Mouse (Mus musculus) MEL (cell line): ENCODE results near the gene Tmem203. TPM values are rescaled to one million over a fixed set of nuclear protein-coding genes. Genes with fewer than 3 reads are reported as not detected.

Experiments used
- DNase-seq: peaks from one replicate; pipeline ENCODE4 v3.0.0; 2011; ENCODE audit warnings: low read depth, low spot score
- H3K27ac ChIP-seq: 2 replicates; pipeline ENCODE4 v1.5.1; 2012; ENCODE audit warnings: low read depth, mild to moderate bottlenecking, control low read depth, low read length, moderate library complexity; ENCODE audit not compliant: control insufficient read depth
- H3K27me3 ChIP-seq, 2 experiments: fragments of 150-350 bp in 1 of 2; sonication (generic) in 1 of 2; 2 replicates each; pipeline ENCODE4 v1.6.1; 2012; ENCODE audit warnings: low read length in 2 of 2, mild to moderate bottlenecking in 2 of 2, improper control_type of control experiment in 1 of 2, moderate library complexity in 1 of 2; ENCODE audit not compliant: insufficient read depth in 2 of 2, control insufficient read depth in 1 of 2
- H3K36me3 ChIP-seq, 2 experiments: 2 replicates each; pipeline ENCODE4 v1.6.1; 2012 to 2014; ENCODE audit warnings: low read length in 2 of 2, improper control_type of control experiment in 1 of 2, inconsistent platforms in 1 of 2, mild to moderate bottlenecking in 1 of 2; ENCODE audit not compliant: insufficient read depth in 2 of 2, control insufficient read depth in 1 of 2
- H3K4me1 ChIP-seq, 2 experiments: fragments of 150-350 bp in 1 of 2; sonication (generic) in 1 of 2; 2 replicates each; pipeline ENCODE4 v1.6.1; 2012; ENCODE audit warnings: low read length in 2 of 2, improper control_type of control experiment in 1 of 2, mild to moderate bottlenecking in 1 of 2; ENCODE audit not compliant: insufficient read depth in 2 of 2, control insufficient read depth in 1 of 2
- H3K4me3 ChIP-seq, 2 experiments: fragments of 150-350 bp in 1 of 2; sonication (generic) in 1 of 2; 2 replicates each; pipeline ENCODE4 v1.5.1; 2012; ENCODE audit warnings: low read depth in 2 of 2, low read length in 2 of 2, mild to moderate bottlenecking in 2 of 2, moderate library complexity in 2 of 2, control low read depth in 1 of 2, improper control_type of control experiment in 1 of 2; ENCODE audit not compliant: control insufficient read depth in 1 of 2, insufficient read depth in 1 of 2
- H3K79me2 ChIP-seq: 2 replicates; pipeline ENCODE4 v1.6.1; 2012; ENCODE audit warnings: mild to moderate bottlenecking, low read length, moderate library complexity; ENCODE audit not compliant: control insufficient read depth, poor library complexity, insufficient read depth
- H3K9ac ChIP-seq: 2 replicates; pipeline ENCODE4 v1.6.1; 2012; ENCODE audit warnings: low read depth, mild to moderate bottlenecking, control low read depth, low read length, moderate library complexity; ENCODE audit not compliant: control insufficient read depth, poor library complexity, severe bottlenecking
- H3K9me3 ChIP-seq: fragments of 150-350 bp; sonication (generic); replicated peaks from 2 replicates; pipeline ENCODE4 v1.6.1; 2012; ENCODE audit warnings: mild to moderate bottlenecking, low read length, improper control_type of control experiment, moderate library complexity; ENCODE audit not compliant: insufficient read depth
- BHLHE40 ChIP-seq: IDR thresholded peaks from 2 replicates; pipeline ENCODE4 v1.6.1; 2012; ENCODE audit warnings: low read depth, mild to moderate bottlenecking, inconsistent platforms, low read length, improper control_type of control experiment, borderline replicate concordance
- CHD1 ChIP-seq: IDR thresholded peaks from 2 replicates; pipeline ENCODE4 v1.6.1; 2012; ENCODE audit warnings: low read depth, mild to moderate bottlenecking, inconsistent platforms, low read length, improper control_type of control experiment
- CHD2 ChIP-seq: IDR thresholded peaks from 2 replicates; pipeline ENCODE4 v1.6.1; 2011; ENCODE audit warnings: low read length, improper control_type of control experiment
- CTCF ChIP-seq, 3 experiments: IDR thresholded peaks in 2 of 3; conservative IDR thresholded peaks in 1 of 3; 2 replicates each; pipeline ENCODE4 v1.5.1; 2011 to 2012; ENCODE audit warnings: low read length in 3 of 3, low read depth in 2 of 3, mild to moderate bottlenecking in 2 of 3, improper control_type of control experiment in 1 of 3, inconsistent platforms in 1 of 3, mixed read lengths in 1 of 3, moderate library complexity in 1 of 3; ENCODE audit not compliant: control insufficient read depth in 1 of 3, insufficient read depth in 1 of 3, poor library complexity in 1 of 3, severe bottlenecking in 1 of 3
- E2F4 ChIP-seq: IDR thresholded peaks from 2 replicates; pipeline ENCODE4 v1.6.1; 2011; ENCODE audit warnings: low read depth, low read length, improper control_type of control experiment, borderline replicate concordance
- ELF1 ChIP-seq: IDR thresholded peaks from 2 replicates; pipeline ENCODE4 v1.6.1; 2014; ENCODE audit warnings: low read depth, mild to moderate bottlenecking, inconsistent platforms, low read length, improper control_type of control experiment, moderate library complexity
- EP300 ChIP-seq, 2 experiments: IDR thresholded peaks; 2 replicates each; pipeline ENCODE4 v1.6.1; 2011; ENCODE audit warnings: improper control_type of control experiment in 2 of 2, low read length in 2 of 2, low read depth in 1 of 2, mild to moderate bottlenecking in 1 of 2
- ETS1 ChIP-seq: IDR thresholded peaks from 2 replicates; pipeline ENCODE4 v1.6.1; 2012; ENCODE audit warnings: low read depth, mild to moderate bottlenecking, inconsistent platforms, low read length, improper control_type of control experiment, moderate library complexity
- GABPA ChIP-seq: IDR thresholded peaks from 2 replicates; pipeline ENCODE4 v1.6.1; 2012; ENCODE audit warnings: low read depth, mild to moderate bottlenecking, inconsistent platforms, low read length, improper control_type of control experiment, moderate library complexity
- GATA1 ChIP-seq: IDR thresholded peaks from 2 replicates; pipeline ENCODE4 v1.6.1; 2011; ENCODE audit warnings: low read depth, low read length, improper control_type of control experiment
- HCFC1 ChIP-seq: IDR thresholded peaks from 2 replicates; pipeline ENCODE4 v1.6.1; 2012; ENCODE audit warnings: low read depth, mild to moderate bottlenecking, inconsistent platforms, low read length, improper control_type of control experiment, moderate library complexity
- JUND ChIP-seq: IDR thresholded peaks from 2 replicates; pipeline ENCODE4 v1.6.1; 2011; ENCODE audit warnings: low read depth, mild to moderate bottlenecking, improper control_type of control experiment, low read length
- KAT2A ChIP-seq: conservative IDR thresholded peaks from 2 replicates; pipeline ENCODE4 v1.6.1; 2012; ENCODE audit warnings: low read depth, low read length, improper control_type of control experiment, inconsistent platforms
- MAFK ChIP-seq: IDR thresholded peaks from 2 replicates; pipeline ENCODE4 v1.6.1; 2011; ENCODE audit warnings: low read depth, mild to moderate bottlenecking, low read length, improper control_type of control experiment, borderline replicate concordance
- MAX ChIP-seq: IDR thresholded peaks from 2 replicates; pipeline ENCODE4 v1.6.1; 2011; ENCODE audit warnings: low read length, improper control_type of control experiment
- MXI1 ChIP-seq: IDR thresholded peaks from 2 replicates; pipeline ENCODE4 v1.6.1; 2011; ENCODE audit warnings: mild to moderate bottlenecking, low read depth, low read length, improper control_type of control experiment
- MYB ChIP-seq: IDR thresholded peaks from 2 replicates; pipeline ENCODE4 v1.6.1; 2011; ENCODE audit warnings: mild to moderate bottlenecking, low read depth, low read length, improper control_type of control experiment
- MYC ChIP-seq: IDR thresholded peaks from 2 replicates; pipeline ENCODE4 v1.6.1; 2011; ENCODE audit warnings: low read depth, mild to moderate bottlenecking, low read length, improper control_type of control experiment, moderate library complexity
- NRF1 ChIP-seq: IDR thresholded peaks from 2 replicates; pipeline ENCODE4 v1.6.1; 2014; ENCODE audit warnings: low read depth, mild to moderate bottlenecking, inconsistent platforms, low read length, improper control_type of control experiment, moderate library complexity; ENCODE audit not compliant: poor library complexity, insufficient read depth, severe bottlenecking
- POLR2A ChIP-seq, 2 experiments: IDR thresholded peaks; 2 replicates each; pipeline ENCODE4 v1.6.1; 2011 to 2012; ENCODE audit warnings: low read length in 2 of 2, mild to moderate bottlenecking in 2 of 2, control low read depth in 1 of 2, improper control_type of control experiment in 1 of 2, low read depth in 1 of 2, moderate library complexity in 1 of 2; ENCODE audit not compliant: control insufficient read depth in 1 of 2, insufficient read depth in 1 of 2, poor library complexity in 1 of 2
- POLR2AphosphoS2 ChIP-seq: IDR thresholded peaks from 2 replicates; pipeline ENCODE4 v1.6.1; 2011; ENCODE audit warnings: low read length, improper control_type of control experiment
- POLR2AphosphoS5 ChIP-seq: IDR thresholded peaks from 2 replicates; pipeline ENCODE4 v1.6.1; 2012; ENCODE audit warnings: low read depth, borderline replicate concordance, mild to moderate bottlenecking, inconsistent platforms, low read length, moderate library complexity, mixed read lengths
- RAD21 ChIP-seq: IDR thresholded peaks from 2 replicates; pipeline ENCODE4 v1.6.1; 2011; ENCODE audit warnings: mild to moderate bottlenecking, low read depth, low read length, improper control_type of control experiment
- RCOR1 ChIP-seq: IDR thresholded peaks from 2 replicates; pipeline ENCODE4 v1.6.1; 2012; ENCODE audit warnings: low read depth, mild to moderate bottlenecking, inconsistent platforms, low read length, improper control_type of control experiment
- SIN3A ChIP-seq: IDR thresholded peaks from 2 replicates; pipeline ENCODE4 v1.6.1; 2012; ENCODE audit warnings: low read length, improper control_type of control experiment, inconsistent platforms
- SMC3 ChIP-seq: IDR thresholded peaks from 2 replicates; pipeline ENCODE4 v1.6.1; 2011; ENCODE audit warnings: low read depth, low read length, improper control_type of control experiment
- TAL1 ChIP-seq: IDR thresholded peaks from 2 replicates; pipeline ENCODE4 v1.6.1; 2012; ENCODE audit warnings: mild to moderate bottlenecking, inconsistent platforms, low read length, moderate library complexity, mixed read lengths
- TBP ChIP-seq: IDR thresholded peaks from 2 replicates; pipeline ENCODE4 v1.8.0; 2011; ENCODE audit warnings: low read depth, low read length, improper control_type of control experiment
- TCF12 ChIP-seq: IDR thresholded peaks from 2 replicates; pipeline ENCODE4 v1.6.1; 2014; ENCODE audit warnings: low read depth, mild to moderate bottlenecking, inconsistent platforms, low read length, improper control_type of control experiment, moderate library complexity
- UBTF ChIP-seq: IDR thresholded peaks from 2 replicates; pipeline ENCODE4 v1.6.1; 2012; ENCODE audit warnings: low read depth, mild to moderate bottlenecking, inconsistent platforms, low read length, improper control_type of control experiment, moderate library complexity, borderline replicate concordance; ENCODE audit not compliant: insufficient read depth
- USF1 ChIP-seq: IDR thresholded peaks from 2 replicates; pipeline ENCODE4 v1.6.1; 2014; ENCODE audit warnings: low read depth, mild to moderate bottlenecking, inconsistent platforms, low read length, improper control_type of control experiment, moderate library complexity
- USF2 ChIP-seq, 2 experiments: IDR thresholded peaks; 2 replicates each; pipeline ENCODE4 v1.6.1; 2011 to 2012; ENCODE audit warnings: improper control_type of control experiment in 2 of 2, low read length in 2 of 2, borderline replicate concordance in 1 of 2, inconsistent platforms in 1 of 2, low read depth in 1 of 2, mild to moderate bottlenecking in 1 of 2; ENCODE audit not compliant: insufficient read depth in 1 of 2
- ZC3H11A ChIP-seq: IDR thresholded peaks from 2 replicates; pipeline ENCODE4 v1.6.1; 2012; ENCODE audit warnings: low read depth, mild to moderate bottlenecking, inconsistent platforms, low read length, improper control_type of control experiment
- ZKSCAN1 ChIP-seq: IDR thresholded peaks from 2 replicates; pipeline ENCODE4 v1.6.1; 2012; ENCODE audit warnings: low read depth, mild to moderate bottlenecking, inconsistent platforms, low read length, improper control_type of control experiment, moderate library complexity
- ZMIZ1 ChIP-seq: IDR thresholded peaks from 2 replicates; pipeline ENCODE4 v1.6.1; 2012; ENCODE audit warnings: low read depth, mild to moderate bottlenecking, inconsistent platforms, low read length, improper control_type of control experiment, moderate library complexity
- ZNF384 ChIP-seq: IDR thresholded peaks from 2 replicates; pipeline ENCODE4 v1.6.1; 2012; ENCODE audit warnings: low read depth, mild to moderate bottlenecking, inconsistent platforms, low read length, improper control_type of control experiment
- polyA plus RNA-seq, 2 experiments: library from polyadenylated mRNA; stranded (reverse) in 1 of 2; unstranded in 1 of 2; fragments of >175 nt in 1 of 2; fragments of >200 nt in 1 of 2; gene quantifications; 2 replicates each; pipeline versions ENCODE4 v1.2.1 to v1.2.4; 2012; ENCODE audit warnings: low replicate concordance in 2 of 2, low read depth in 1 of 2; ENCODE audit not compliant: insufficient read length in 2 of 2, insufficient read depth in 1 of 2, missing spikeins in 1 of 2
- total RNA-seq: library from RNA; depleted of rRNA; stranded (reverse); fragments of 300-350 nt; gene quantifications from 2 replicates; pipeline ENCODE4 v1.2.3, GENCODE M21; 2012

Tmem203 gene
- total and polyA plus RNA-seq, 3 experiments, result 8.4 to 17.0 TPM; not detected in 1

GRCm38 (mm10) chr2:25265897-25266656 is 10.8 kb downstream of the Tmem203 start:
- no peaks in the 10 kb centered on the region for H3K27me3 ChIP-seq
- no peaks in the 10 kb centered on the region for H3K9me3 ChIP-seq
- H3K79me2 ChIP-seq, result peaks cover 59% of the 10 kb centered on the region
- peak overlapping the region; percentile 70 for H3K27ac ChIP-seq
- peaks cover 10 to 53% of the 10 kb centered on the region in 2 experiments for H3K4me1 ChIP-seq
- peak; percentile 90 for DNase-seq
- H3K9ac ChIP-seq, result peak overlapping the region; percentile 93
- peak overlapping the region; percentile 90 to 95 for H3K4me3 ChIP-seq
- H3K36me3 ChIP-seq, result peaks cover 0 to 43% of the 10 kb centered on the region in 2 experiments; a peak in 3 of 4 replicates
- no peak for TF ChIP-seq RCOR1
- peak; percentile 70 for TF ChIP-seq TCF12
- TF ChIP-seq USF1, result no peak
- TF ChIP-seq KAT2A, result no peak
- 0 out of 2 replicates have a peak, but pooled peaks have one; percentile 33 for TF ChIP-seq TBP
- TF ChIP-seq BHLHE40, result no peak
- no peak for TF ChIP-seq TAL1
- peak; percentile 68 for TF ChIP-seq ETS1
- TF ChIP-seq RAD21, result no peak
- TF ChIP-seq JUND, result no peak
- peak; percentile 86 for TF ChIP-seq SIN3A
- no peak for TF ChIP-seq SMC3
- no peak for TF ChIP-seq POLR2AphosphoS2
- TF ChIP-seq CTCF (IDR thresholded peaks at IDR 0.05 in 2 of 3, conservative IDR thresholded peaks at IDR 0.05 in 1 of 3; ENCODE audit: control insufficient read depth in 1 of 3, insufficient read depth in 1 of 3, low read depth in 2 of 3, low read length in 3 of 3, poor library complexity in 1 of 3, severe bottlenecking in 1 of 3), result no peak
- no peak for TF ChIP-seq MAFK
- peak in 1 of 2 experiments; percentile 73; a peak in 2 of 4 replicates for TF ChIP-seq POLR2A (IDR thresholded peaks at IDR 0.05; ENCODE audit: control insufficient read depth in 1 of 2, insufficient read depth in 1 of 2, low read depth in 1 of 2, low read length in 2 of 2, poor library complexity in 1 of 2)
- no peak for TF ChIP-seq NRF1
- no peak for TF ChIP-seq ZNF384
- TF ChIP-seq ELF1, result peak; percentile 83
- no peak for TF ChIP-seq UBTF
- TF ChIP-seq EP300 (IDR thresholded peaks at IDR 0.05; ENCODE audit: low read depth in 1 of 2, low read length in 2 of 2), result peak; percentile 23 to 35; a peak in 2 of 4 replicates
- TF ChIP-seq CHD2, result no peak; the same call in 1 of the 2 replicates
- TF ChIP-seq E2F4, result no peak
- TF ChIP-seq MXI1, result peak; percentile 71
- TF ChIP-seq ZC3H11A, result no peak
- no peak for TF ChIP-seq POLR2AphosphoS5
- no peak for TF ChIP-seq ZKSCAN1
- peak; percentile 79 for TF ChIP-seq HCFC1
- TF ChIP-seq MYB, result no peak
- no peak for TF ChIP-seq GABPA
- no peak for TF ChIP-seq USF2 (IDR thresholded peaks at IDR 0.05; ENCODE audit: borderline replicate concordance in 1 of 2, insufficient read depth in 1 of 2, low read depth in 1 of 2, low read length in 2 of 2)
- TF ChIP-seq ZMIZ1, result no peak
- peak; percentile 83 for TF ChIP-seq MYC
- no peak for TF ChIP-seq GATA1
- peak; percentile 76 for TF ChIP-seq MAX
- no peak for TF ChIP-seq CHD1
